Mouse (Mus musculus): ENCODE results near the gene Ppm1a. TPM values are rescaled to one million over a fixed set of nuclear protein-coding genes. Genes with fewer than 3 reads are reported as not detected.
A peak's percentile ranks its signal among the peaks of the same experiment; 100 is the strongest.

Ppm1a gene
- polyA plus RNA-seq, 1 experiment from 2014 or later = 53.5 TPM

DNA sequence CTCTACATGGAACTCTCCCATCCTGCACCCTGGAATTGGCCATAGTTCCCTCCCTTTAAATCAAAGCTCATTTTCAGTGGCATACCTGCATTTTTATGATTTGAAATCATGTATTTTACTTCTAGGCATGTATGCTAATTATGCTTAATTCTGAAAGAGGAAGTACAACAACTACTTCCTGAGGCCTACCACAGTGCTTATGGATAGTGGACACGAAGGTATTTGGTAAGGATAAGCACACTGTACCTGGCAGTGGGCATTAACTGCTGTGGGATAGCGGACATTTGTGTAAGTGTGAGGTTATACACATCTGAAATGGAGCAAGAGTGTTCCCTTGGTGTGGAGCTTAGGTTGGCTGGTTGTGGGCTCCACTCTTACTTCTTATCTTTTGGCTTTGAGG lies 11.0 kb downstream of the Ppm1a start:
- 89% methylated on average over 2 of the region's 2 CpGs for WGBS
- H3K36me3 ChIP-seq (ENCODE audit: insufficient read depth, low read length) = no peaks in the 10 kb centered on the region
- H3K4me1 ChIP-seq (replicated peaks; ENCODE audit: insufficient read depth, low read length) = peaks cover 4% of the 10 kb centered on the region
- no peaks in the 10 kb centered on the region for H3K9me3 ChIP-seq (replicated peaks; ENCODE audit: low read length)
- no peak for ATAC-seq (replicated peaks; ENCODE audit: low FRiP score, low read depth)
- no peak overlapping the region for H3K4me3 ChIP-seq (replicated peaks; ENCODE audit: low read depth, low read length)
- no peaks in the 10 kb centered on the region for H3K27me3 ChIP-seq (ENCODE audit: insufficient read depth, low read length)
- no peak overlapping the region for H3K4me2 ChIP-seq (ENCODE audit: low read length)
- H3K9ac ChIP-seq (ENCODE audit: low read depth, low read length) = no peak overlapping the region
- TF ChIP-seq CTCF (IDR thresholded peaks at IDR 0.05; ENCODE audit: low read depth) = no peak
- DNase-seq (ENCODE audit: low spot score) = no peak
- H3K27ac ChIP-seq = no peak overlapping the region

DNA sequence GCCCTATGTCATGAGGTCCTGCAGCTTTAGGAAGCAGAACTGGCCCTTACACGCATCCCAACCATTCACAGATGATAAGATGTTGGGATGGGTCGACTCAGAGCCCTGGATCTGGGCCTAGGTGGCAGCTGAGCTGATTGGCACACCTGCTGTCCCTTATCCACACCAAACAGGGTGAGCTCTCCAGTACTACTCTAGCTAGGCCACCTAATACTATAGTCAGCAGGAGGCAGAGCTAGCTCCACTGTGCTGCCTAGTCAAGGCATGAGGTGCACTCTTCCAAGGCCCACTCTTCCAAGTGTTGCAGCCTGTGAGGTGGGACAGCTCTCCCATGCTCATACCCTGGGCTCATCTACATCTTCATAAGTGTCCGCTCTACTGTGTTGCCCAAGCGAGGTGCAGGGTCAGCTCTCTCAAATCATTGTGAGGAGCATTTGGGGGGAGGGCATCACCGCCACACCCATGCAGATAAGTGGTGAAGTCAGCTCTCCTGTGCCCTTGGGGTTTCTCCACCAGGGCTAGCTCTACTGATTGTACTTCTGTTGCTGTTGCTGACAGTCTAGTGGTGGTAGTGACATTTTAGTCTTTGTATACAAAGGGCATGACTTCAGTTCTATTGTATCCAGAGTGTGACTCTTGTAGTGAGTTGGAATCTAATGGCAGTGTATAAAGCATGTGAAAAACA lies 12.4 kb downstream of the Ppm1a start:
- Histone ChIP-seq H3K4me1 (replicated peaks; ENCODE audit: insufficient read depth, low read length) (no peaks in the 10 kb centered on the region), H3K27ac (no peak overlapping the region), H3K9me3 (replicated peaks; ENCODE audit: low read length) (no peaks in the 10 kb centered on the region), H3K27me3 (ENCODE audit: insufficient read depth, low read length) (no peaks in the 10 kb centered on the region), H3K9ac (ENCODE audit: low read depth, low read length) (no peak overlapping the region), H3K4me3 (replicated peaks; ENCODE audit: low read depth, low read length) (no peak overlapping the region), H3K36me3 (ENCODE audit: insufficient read depth, low read length) (no peaks in the 10 kb centered on the region), H3K4me2 (ENCODE audit: low read length) (no peak overlapping the region)
- 95% methylated on average over 5 of the region's 5 CpGs for WGBS
- no peak for TF ChIP-seq CTCF (IDR thresholded peaks at IDR 0.05; ENCODE audit: low read depth)
- DNase-seq (ENCODE audit: low spot score) (no peak), ATAC-seq (replicated peaks; ENCODE audit: low FRiP score, low read depth) (0 out of 2 replicates have a peak, but pooled peaks have one; percentile 21)

DNA sequence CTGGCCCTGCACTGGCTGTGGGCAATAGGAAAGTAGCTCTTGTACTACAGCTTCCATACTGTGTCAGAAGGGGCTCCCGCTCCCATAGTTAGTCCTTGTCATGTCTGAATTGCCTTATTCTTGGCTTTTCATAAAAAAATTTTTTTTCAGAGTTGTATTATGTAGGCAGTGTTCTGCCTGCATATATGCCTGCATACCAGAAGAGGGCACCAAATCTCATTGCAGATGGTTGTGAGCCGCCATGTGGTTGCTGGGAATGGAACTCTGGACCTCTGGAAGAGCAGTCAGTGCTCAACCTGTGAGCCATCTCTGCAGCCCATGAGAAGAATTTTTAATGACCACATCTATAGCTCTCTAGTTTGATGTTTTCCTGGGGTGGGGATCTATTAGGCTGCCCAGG lies 13.9 kb downstream of the Ppm1a start:
- Histone ChIP-seq H3K4me3 (replicated peaks; ENCODE audit: low read depth, low read length) (no peak overlapping the region), H3K9ac (ENCODE audit: low read depth, low read length) (no peak overlapping the region), H3K36me3 (ENCODE audit: insufficient read depth, low read length) (no peaks in the 10 kb centered on the region), H3K9me3 (replicated peaks; ENCODE audit: low read length) (no peaks in the 10 kb centered on the region), H3K4me2 (ENCODE audit: low read length) (no peak overlapping the region), H3K27ac (no peak overlapping the region), H3K4me1 (replicated peaks; ENCODE audit: insufficient read depth, low read length) (no peaks in the 10 kb centered on the region), H3K27me3 (ENCODE audit: insufficient read depth, low read length) (no peaks in the 10 kb centered on the region)
- TF ChIP-seq CTCF (IDR thresholded peaks at IDR 0.05; ENCODE audit: low read depth) = peak; percentile 36
- DNase-seq (ENCODE audit: low spot score) (no peak), ATAC-seq (replicated peaks; ENCODE audit: low FRiP score, low read depth) (no peak)
- WGBS = 93% methylated on average over 2 of the region's 2 CpGs

DNA sequence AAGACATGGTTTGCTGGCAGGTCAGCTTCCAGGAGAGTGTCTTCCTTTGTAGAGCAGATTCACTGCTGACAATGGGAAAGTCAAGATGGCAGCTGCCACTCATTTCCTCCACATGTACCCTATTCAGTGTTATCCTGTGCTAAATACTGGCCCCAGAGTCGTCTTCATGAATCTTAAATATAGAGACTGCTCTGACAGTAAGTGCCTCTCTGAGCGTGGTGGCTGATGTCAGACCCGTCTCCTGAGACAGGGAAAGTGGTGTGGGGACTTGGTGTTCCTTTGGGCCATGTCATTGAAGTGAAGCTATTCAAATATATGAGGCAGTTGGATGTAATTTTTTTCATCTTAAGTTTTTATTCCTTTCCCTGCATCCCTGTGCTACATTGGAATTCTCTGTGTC lies 14.5 kb downstream of the Ppm1a start:
- no peak overlapping the region for H3K4me3 ChIP-seq (replicated peaks; ENCODE audit: low read depth, low read length)
- H3K4me1 ChIP-seq (replicated peaks; ENCODE audit: insufficient read depth, low read length) = no peaks in the 10 kb centered on the region
- TF ChIP-seq CTCF (IDR thresholded peaks at IDR 0.05; ENCODE audit: low read depth) = no peak
- H3K27me3 ChIP-seq (ENCODE audit: insufficient read depth, low read length) = no peaks in the 10 kb centered on the region
- H3K9me3 ChIP-seq (replicated peaks; ENCODE audit: low read length) = no peaks in the 10 kb centered on the region
- no peak overlapping the region for H3K27ac ChIP-seq
- ATAC-seq (replicated peaks; ENCODE audit: low FRiP score, low read depth) = no peak
- no peak overlapping the region for H3K9ac ChIP-seq (ENCODE audit: low read depth, low read length)
- H3K36me3 ChIP-seq (ENCODE audit: insufficient read depth, low read length) = no peaks in the 10 kb centered on the region
- WGBS = 80% methylated on average over 3 of the region's 3 CpGs
- no peak overlapping the region for H3K4me2 ChIP-seq (ENCODE audit: low read length)
- DNase-seq (ENCODE audit: low spot score) = no peak

DNA sequence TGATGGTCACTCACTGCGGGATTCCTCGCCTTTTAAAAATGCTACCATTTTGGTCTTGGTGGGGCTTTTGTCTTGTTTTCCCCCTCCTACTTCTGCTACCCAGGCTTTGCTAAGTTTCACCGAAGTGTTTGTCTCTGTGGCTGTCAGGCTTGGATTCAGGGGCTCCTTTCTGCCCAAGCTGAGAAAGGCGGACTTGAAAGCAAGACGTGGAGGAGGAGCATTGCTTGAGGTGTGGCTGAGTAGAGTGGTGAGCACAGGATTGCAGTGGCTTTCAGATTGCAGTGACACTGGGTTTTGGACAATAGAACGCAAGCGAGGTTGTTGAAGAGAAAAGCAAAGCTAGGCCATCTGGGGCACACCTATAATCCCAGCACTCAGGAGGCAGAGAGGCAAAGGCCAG lies 16.7 kb downstream of the Ppm1a start:
- Histone ChIP-seq H3K9me3 (replicated peaks; ENCODE audit: low read length) (no peaks in the 10 kb centered on the region), H3K27me3 (ENCODE audit: insufficient read depth, low read length) (no peaks in the 10 kb centered on the region), H3K4me3 (replicated peaks; ENCODE audit: low read depth, low read length) (no peak overlapping the region), H3K4me2 (ENCODE audit: low read length) (no peak overlapping the region), H3K4me1 (replicated peaks; ENCODE audit: insufficient read depth, low read length) (no peaks in the 10 kb centered on the region), H3K27ac (no peak overlapping the region), H3K36me3 (ENCODE audit: insufficient read depth, low read length) (no peaks in the 10 kb centered on the region), H3K9ac (ENCODE audit: low read depth, low read length) (no peak overlapping the region)
- no peak for TF ChIP-seq CTCF (IDR thresholded peaks at IDR 0.05; ENCODE audit: low read depth)
- ATAC-seq (replicated peaks; ENCODE audit: low FRiP score, low read depth) (no peak), DNase-seq (ENCODE audit: low spot score) (no peak)
- WGBS = 79% methylated on average over 7 of the region's 7 CpGs

DNA sequence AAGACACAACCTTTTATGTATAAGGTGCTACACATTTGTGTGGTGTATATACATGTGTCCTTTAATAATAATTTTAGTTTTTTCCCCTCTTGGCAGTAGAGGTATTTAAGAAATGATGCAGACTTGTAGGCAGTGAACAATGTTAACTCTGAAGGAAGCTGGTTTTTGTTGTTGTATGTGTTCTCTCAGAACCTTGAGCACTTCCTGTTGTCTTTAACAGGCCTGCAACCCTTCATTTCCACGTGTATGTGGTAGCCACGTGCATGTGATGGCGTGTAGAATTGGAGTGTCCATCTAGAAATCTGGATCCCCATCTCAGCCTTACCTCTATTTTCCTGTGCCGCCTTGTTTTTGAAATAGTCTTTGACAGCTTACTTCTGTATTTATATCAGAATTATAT lies 20.0 kb downstream of the Ppm1a start:
- H3K27me3 ChIP-seq (ENCODE audit: insufficient read depth, low read length) = no peaks in the 10 kb centered on the region
- H3K4me3 ChIP-seq (replicated peaks; ENCODE audit: low read depth, low read length) = no peak overlapping the region
- H3K9me3 ChIP-seq (replicated peaks; ENCODE audit: low read length) = no peaks in the 10 kb centered on the region
- H3K36me3 ChIP-seq (ENCODE audit: insufficient read depth, low read length) = no peaks in the 10 kb centered on the region
- DNase-seq (ENCODE audit: low spot score) = no peak
- no peak for ATAC-seq (replicated peaks; ENCODE audit: low FRiP score, low read depth)
- H3K9ac ChIP-seq (ENCODE audit: low read depth, low read length) = no peak overlapping the region
- TF ChIP-seq CTCF (IDR thresholded peaks at IDR 0.05; ENCODE audit: low read depth) = no peak
- H3K4me2 ChIP-seq (ENCODE audit: low read length) = no peak overlapping the region
- no peak overlapping the region for H3K27ac ChIP-seq
- 70% methylated on average over 4 of the region's 4 CpGs for WGBS
- 0 out of 2 replicates have a peak, but pooled peaks cover 2% of the 10 kb centered on the region for H3K4me1 ChIP-seq (replicated peaks; ENCODE audit: insufficient read depth, low read length)

DNA sequence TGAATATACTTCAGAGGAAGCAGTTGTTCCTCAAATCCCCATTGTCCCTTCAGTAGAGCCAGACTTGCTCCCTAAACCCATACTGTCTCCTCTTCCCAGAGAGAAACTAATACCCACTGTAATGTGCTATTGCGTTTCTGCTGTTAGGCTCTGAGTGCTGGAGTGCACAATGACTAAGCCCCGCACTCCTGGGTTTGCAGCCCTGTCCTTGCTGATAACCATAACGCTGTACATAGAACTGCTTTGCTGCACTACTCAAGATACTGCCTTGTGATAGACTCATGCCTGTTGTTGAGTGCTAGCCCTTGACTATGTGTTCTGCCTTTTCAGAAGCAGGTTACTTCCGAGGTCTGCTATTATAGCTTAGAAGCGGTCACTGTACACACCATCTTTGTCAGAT lies 22.9 kb downstream of the Ppm1a start:
- ATAC-seq (replicated peaks; ENCODE audit: low FRiP score, low read depth) (no peak), DNase-seq (ENCODE audit: low spot score) (no peak)
- Histone ChIP-seq H3K4me1 (replicated peaks; ENCODE audit: insufficient read depth, low read length) (0 out of 2 replicates have a peak, but pooled peaks cover 2% of the 10 kb centered on the region), H3K9me3 (replicated peaks; ENCODE audit: low read length) (no peaks in the 10 kb centered on the region), H3K27ac (no peak overlapping the region), H3K4me2 (ENCODE audit: low read length) (no peak overlapping the region), H3K27me3 (ENCODE audit: insufficient read depth, low read length) (no peaks in the 10 kb centered on the region), H3K9ac (ENCODE audit: low read depth, low read length) (no peak overlapping the region), H3K4me3 (replicated peaks; ENCODE audit: low read depth, low read length) (no peak overlapping the region), H3K36me3 (ENCODE audit: insufficient read depth, low read length) (0 out of 2 replicates have a peak, but pooled peaks cover 11% of the 10 kb centered on the region)
- no peak for TF ChIP-seq CTCF (IDR thresholded peaks at IDR 0.05; ENCODE audit: low read depth)
- WGBS = 90% methylated on average over 5 of the region's 5 CpGs

Data from kidney, postnatal 0 days (tissue).